Comparison of ENCODE assay signal across 12 mouse cellular contexts in the genomic region with DNA sequence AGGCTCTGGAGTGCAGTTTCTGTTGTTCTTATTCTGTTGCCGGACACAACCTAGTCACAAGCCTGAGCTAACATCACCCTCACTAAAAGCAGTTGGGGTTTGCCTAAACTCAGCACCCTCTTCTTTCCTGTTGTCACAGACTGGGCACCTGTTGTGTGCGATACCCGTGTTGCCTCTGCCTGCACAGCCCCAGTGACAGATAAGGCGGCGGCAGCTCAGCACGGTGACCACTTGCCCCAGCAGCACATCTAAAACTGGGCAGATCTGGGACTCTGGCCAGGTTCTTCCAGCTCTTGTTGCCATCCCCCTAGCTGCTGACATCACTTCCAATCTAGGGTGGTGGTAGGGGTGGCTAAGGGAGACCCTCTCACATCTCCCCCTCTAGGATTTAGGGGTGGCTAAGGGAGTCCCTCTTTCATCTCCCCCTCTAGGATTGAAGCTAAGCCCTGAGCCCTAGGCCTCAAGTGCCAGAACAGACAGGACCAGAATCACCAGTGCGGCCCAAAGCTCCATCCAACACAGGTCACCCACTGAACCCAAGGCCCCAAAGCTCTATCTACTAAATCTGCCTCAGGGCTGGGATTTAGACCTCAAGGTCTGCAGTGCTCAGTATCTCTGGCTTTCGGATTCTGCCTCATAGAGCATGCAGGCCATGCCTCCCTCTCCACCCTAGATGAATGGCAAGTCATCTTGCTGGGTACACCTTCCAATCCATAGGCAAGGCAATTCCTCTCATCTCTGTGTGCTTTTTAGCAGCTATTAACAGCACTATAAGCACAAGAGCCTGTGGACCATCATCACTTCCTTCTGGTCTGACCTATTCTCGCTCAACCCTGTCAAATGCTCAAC.
DNase-seq lines count a peak whose midpoint lies in the region; ATAC-seq and TF ChIP-seq lines count a peak whose summit lies in the region.
"Had no signal": no experiment of that assay in that cellular context is flagged by ENCODE, and none has a peak within 500 bp of the region (broad histone marks: within the 10 kb centered on the region; RNA-seq: fewer than 3 reads in every experiment).

No protein-coding gene starts in this region.

- ATAC-seq in heart, embryonic 12.5 days (ENCODE audit: insufficient number of reproducible peaks, low FRiP score), result peak; percentile 86
- peak; percentile 27; the same call in 1 of the 2 replicates for ATAC-seq in intestine, embryonic 16.5 days

- H3K27ac ChIP-seq in heart, embryonic 12.5 days (ENCODE audit: poor library complexity, severe bottlenecking), result peak overlapping the region; percentile 74
- H3K27ac ChIP-seq in intestine, embryonic 16.5 days (ENCODE audit: low read length), result no peak overlapping the region
- H3K27ac ChIP-seq in spleen, adult 2 months (ENCODE audit: insufficient read depth, low read length), result 0 out of 2 replicates have a peak overlapping the region, but pooled peaks have one; percentile 4
- H3K27ac ChIP-seq: lung, embryonic 15.5 days had no signal

- intact Hi-C loops in heart, postnatal 25 days (cut with DNase I), result no loop called here

- H3K4me3 ChIP-seq in heart, embryonic 12.5 days, result no peak overlapping the region
- H3K4me3 ChIP-seq in intestine, embryonic 16.5 days (ENCODE audit: low read length), result no peak overlapping the region
- no peak overlapping the region for H3K4me3 ChIP-seq in spleen, adult 2 months (ENCODE audit: extremely low read depth, insufficient read depth, insufficient read length)
- H3K4me3 ChIP-seq: lung, embryonic 15.5 days had no signal

- peaks cover 98% of the 10 kb centered on the region for H3K4me1 ChIP-seq in heart, embryonic 12.5 days (replicated peaks)
- peaks cover 66% of the 10 kb centered on the region for H3K4me1 ChIP-seq in intestine, embryonic 16.5 days (ENCODE audit: control insufficient read depth, insufficient read depth, low read length)
- H3K4me1 ChIP-seq in spleen, adult 2 months (ENCODE audit: control insufficient read depth, insufficient read depth, insufficient read length), result peaks cover 22% of the 10 kb centered on the region; the same call in 1 of the 2 replicates

- no peaks in the 10 kb centered on the region for H3K27me3 ChIP-seq in heart, embryonic 12.5 days (replicated peaks)
- no peaks in the 10 kb centered on the region for H3K27me3 ChIP-seq in intestine, embryonic 16.5 days (replicated peaks; ENCODE audit: control insufficient read depth, insufficient read depth, low read length)
- H3K27me3 ChIP-seq in spleen, adult 2 months (ENCODE audit: control insufficient read depth, insufficient read depth, low read length), result no peaks in the 10 kb centered on the region
- H3K27me3 ChIP-seq: CH12.LX; lung, embryonic 15.5 days had no signal

- no peak for TF ChIP-seq CTCF in spleen, adult 2 months (IDR thresholded peaks at IDR 0.05; ENCODE audit: extremely low read depth, insufficient read depth, insufficient read length, insufficient replicate concordance)

- H3K36me3 ChIP-seq in heart, embryonic 12.5 days, result 0 out of 2 replicates have a peak, but pooled peaks cover 3% of the 10 kb centered on the region
- H3K36me3 ChIP-seq in intestine, embryonic 16.5 days (ENCODE audit: control insufficient read depth, insufficient read depth, low read length), result no peaks in the 10 kb centered on the region
- no peaks in the 10 kb centered on the region for H3K36me3 ChIP-seq in spleen, adult 2 months (ENCODE audit: control insufficient read depth, insufficient read depth, low read length)
- H3K36me3 ChIP-seq: lung, embryonic 15.5 days had no signal

- WGBS in heart, embryonic 12.5 days, result 39% methylated on average over 9 of the region's 9 CpGs
- 79% methylated on average over 9 of the region's 9 CpGs for WGBS in intestine, embryonic 16.5 days
- 76% methylated on average over 9 of the region's 9 CpGs for WGBS in spleen, adult 2 months

- no peak for DNase-seq in heart, postnatal 25 days (ENCODE audit: low spot score)
- peak; percentile 74 for DNase-seq in c-Kit-positive CD71-positive TER-119-negative erythroid progenitor cells, embryonic 14.5 days (ENCODE audit: low read depth)
- DNase-seq in spleen, adult 2 months (ENCODE audit: low read depth in 1 of 2, low spot score in 2 of 2), result no peak
- DNase-seq in left cerebral cortex, adult 18-20 months (ENCODE audit: low spot score in 2 of 2), result no peak
- DNase-seq in lung, postnatal 10 days, result no peak
- DNase-seq in adrenal gland, postnatal 25 days, result no peak
- DNase-seq: gastrocnemius, postnatal 14 days; kidney, adult 18-20 months had no signal

- TF ChIP-seq POLR2A in spleen, adult 2 months (IDR thresholded peaks at IDR 0.05; ENCODE audit: low read depth, low read length), result no peak

- no peaks in the 10 kb centered on the region for H3K9me3 ChIP-seq in heart, embryonic 12.5 days (replicated peaks)
- no peaks in the 10 kb centered on the region for H3K9me3 ChIP-seq in intestine, embryonic 16.5 days (ENCODE audit: control insufficient read depth, low read length)
- H3K9me3 ChIP-seq: lung, embryonic 15.5 days had no signal

- peak overlapping the region; percentile 31; the same call in 1 of the 2 replicates for H3K4me2 ChIP-seq in heart, embryonic 12.5 days
- H3K4me2 ChIP-seq in intestine, embryonic 16.5 days (ENCODE audit: low read depth, low read length), result no peak overlapping the region
- H3K4me2 ChIP-seq: lung, embryonic 15.5 days had no signal

- H3K9ac ChIP-seq in heart, embryonic 12.5 days, result no peak overlapping the region
- no peak overlapping the region for H3K9ac ChIP-seq in intestine, embryonic 16.5 days (ENCODE audit: low read depth, low read length)
- H3K9ac ChIP-seq: lung, embryonic 15.5 days had no signal
